Mouse (Mus musculus) mouse trophoblast stem cell (cell line): ENCODE data around the gene Ermard.

Source experiments
- in situ Hi-C, 2 experiments: fragments of 300-500 bp; cut with MseI, MboI; formaldehyde crosslinking; loops; 2 replicates in 1 of 2; 3 replicates in 1 of 2; pipeline ENCODE4 v1.15.1; 2025

The Ermard gene

DNA sequence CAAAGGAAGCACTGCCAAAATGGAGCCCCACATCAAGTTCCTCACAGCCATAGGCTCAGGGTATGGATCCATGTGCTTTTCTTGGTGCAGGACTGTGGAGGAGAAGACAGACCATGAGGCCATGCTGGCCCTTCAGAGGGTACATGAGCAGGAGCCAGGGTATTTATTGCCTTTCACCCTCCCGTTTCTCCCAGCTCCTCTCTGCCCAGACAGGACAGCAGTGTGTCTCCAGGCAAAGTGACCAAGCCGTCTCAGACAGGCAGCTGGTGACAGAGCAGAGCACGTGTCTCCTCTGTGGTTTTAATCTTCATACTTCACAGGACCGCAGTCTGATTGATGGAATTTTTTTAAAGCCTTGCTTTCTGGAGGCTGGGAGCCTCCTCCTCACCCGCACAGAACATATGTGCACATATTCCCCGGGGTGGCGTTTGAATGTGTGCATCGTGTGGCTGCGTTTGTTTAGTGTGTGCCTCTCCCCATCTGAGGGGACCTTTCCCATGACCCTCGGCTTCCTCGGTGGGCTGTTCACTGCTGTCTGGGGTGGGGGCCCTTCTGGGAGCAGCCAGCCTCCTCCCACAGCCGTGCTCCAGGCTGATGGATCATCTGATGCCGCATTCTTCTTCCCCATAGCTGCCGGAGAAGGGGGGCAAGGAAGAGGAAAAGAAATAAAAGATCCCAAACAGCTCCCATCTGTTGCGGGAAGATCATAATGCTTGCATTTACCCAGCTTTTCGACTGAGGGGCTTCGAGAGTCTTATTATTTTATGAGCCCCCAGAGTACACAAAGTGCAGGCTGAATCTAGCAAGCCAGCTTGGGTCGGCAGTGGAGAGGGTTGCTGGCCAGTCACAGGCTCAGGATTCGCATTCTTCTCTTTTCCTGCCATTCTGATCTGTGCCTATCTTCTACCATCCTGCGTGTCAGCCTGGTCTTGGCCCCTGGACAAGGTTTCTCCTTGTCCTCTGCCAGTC lies 67.7 kb downstream of the Ermard start:
- in situ Hi-C loops: no loop called here

DNA sequence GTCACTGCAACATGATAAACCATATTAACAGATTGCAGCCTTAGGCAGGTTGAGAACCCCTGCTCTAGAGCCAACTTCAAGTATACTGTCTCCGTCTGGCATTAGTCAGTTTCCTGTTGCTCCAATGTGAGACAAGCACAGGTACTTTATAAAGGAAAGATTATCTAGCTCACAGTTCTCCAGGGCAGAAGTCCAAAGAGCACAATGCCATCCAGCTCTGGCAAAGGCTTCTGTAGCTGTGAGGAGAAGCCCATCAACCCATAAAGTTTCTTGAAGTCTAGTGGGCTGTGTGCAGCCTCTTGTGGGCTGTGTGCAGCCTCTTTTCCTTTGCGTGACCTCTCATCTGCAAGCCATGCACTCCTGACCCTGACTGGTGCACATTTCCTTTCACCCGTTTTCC lies 74.5 kb downstream of the Ermard start:
- in situ Hi-C loops: no loop called here

DNA sequence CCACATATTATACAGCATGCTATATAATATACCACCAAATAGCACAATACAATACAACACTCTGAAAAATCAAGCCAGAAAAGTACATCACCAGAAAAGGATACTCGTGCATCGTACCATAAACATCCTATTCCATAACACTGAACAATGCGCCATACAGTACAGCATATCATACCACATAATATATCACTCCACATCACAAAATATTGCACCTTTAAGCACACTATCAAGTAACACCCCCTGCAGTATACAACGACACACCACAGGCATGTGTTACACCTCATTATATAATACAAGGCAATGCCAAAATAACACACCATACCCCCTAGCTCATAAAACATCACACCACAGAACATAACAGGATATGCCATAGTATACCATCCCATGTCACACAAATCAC lies 79.1 kb downstream of the Ermard start:
- in situ Hi-C loops: no loop called here

DNA sequence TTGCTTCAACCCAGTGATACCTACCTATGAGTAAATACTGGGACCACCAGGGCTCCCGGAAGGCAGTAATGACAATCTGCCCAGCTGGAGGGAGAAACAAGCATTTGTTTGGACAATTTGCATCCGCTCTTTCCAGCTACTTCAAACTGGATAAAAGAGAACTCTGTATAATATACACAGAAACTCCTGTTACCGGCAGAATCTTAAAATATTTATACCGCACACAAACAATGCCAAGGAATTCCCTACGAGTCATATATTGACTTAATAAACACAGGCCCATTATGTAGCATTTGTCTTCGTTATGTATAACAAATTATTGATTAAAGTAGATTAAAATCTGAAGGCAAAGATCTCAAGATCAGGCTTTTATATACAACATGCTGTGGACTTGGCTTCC lies 79.6 kb downstream of the Ermard start:
- in situ Hi-C loops: no loop called here

DNA sequence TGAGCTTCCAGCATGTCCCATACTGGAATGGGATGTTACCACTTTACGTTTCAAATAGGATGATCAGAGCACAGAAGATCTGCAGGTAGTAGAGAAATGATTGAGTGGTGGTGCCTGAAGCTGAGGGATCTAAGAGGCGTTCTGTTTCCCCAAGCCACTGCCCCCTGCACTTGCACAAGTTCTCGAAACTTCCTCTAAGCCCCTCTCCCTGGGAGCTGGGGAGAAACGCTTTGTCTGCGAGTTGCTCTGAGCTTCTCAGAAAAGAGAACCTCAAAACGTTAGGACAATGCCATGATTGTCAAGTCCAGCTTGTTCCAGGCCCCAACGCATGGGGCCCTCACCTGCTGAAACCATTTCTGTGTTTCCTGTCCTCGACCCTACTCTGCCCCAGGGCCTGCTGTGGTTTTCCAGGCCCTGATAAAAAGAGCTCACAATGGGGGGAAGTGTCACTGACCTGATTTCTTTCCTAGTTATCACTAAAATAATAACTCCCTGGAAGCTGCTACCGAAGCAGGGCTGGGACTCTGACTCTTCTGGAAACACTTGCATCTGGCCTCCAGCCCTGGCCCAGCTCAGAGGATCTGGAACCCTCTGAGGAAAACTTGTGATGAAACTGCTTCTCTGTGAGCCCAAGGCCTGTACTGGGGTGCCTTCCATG lies 88.8 kb downstream of the Ermard start:
- in situ Hi-C loops: no loop called here

DNA sequence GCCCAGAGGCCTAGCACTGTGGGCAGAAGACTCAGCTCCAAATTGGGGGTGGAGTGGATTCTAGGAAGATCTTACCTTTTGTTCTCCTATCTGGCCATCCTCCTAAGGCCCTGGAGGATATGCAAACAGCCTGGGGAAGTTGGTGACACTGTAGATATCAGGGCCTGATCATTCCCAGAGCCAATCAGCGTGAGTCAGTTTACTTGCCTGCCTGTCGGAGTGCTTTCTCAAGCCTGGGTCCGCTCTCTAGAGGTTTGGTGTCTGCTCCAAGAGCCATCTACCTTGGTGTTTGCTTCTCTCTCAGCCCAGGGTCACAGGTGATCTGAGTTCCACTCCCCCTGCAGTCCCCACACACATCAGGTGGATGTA lies 89.3 kb downstream of the Ermard start:
- in situ Hi-C loops: no loop called here

DNA sequence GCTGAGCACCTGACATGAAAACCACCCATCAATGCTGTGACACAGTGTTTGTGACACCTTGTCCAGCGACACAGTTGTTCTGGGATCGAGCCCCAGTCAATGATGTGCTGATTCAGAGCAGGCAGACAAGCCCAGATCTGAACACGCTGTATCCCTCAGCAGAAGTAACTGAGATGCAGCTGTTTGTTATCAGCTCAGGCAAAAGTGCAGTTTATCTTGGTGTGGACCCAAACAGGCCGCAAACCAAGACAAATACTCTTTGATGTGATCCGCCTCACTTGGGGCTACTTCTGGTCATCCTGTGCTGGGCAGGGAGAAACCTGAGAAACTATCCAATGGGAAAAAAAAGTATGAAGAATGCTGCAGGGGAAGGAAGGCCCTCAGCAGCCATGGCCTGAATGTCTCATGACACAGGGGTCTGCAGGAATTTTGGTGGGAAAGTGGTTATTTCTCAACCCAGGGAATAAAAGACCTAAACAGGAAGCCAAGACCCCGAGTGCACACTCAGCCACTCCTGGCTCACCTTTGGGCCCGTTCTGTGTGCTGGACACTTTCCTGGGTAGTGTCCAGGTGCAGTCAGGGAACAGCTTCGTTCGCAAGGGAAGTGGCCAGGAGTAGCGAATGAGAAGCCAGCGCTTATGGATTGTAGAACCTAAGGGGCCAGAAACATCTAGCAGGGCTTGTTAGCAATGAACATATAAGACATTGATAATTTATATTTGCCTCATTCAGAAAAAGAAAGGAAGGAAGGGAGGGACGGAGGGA lies 94.1 kb downstream of the Ermard start:
- in situ Hi-C loops: no loop called here

DNA sequence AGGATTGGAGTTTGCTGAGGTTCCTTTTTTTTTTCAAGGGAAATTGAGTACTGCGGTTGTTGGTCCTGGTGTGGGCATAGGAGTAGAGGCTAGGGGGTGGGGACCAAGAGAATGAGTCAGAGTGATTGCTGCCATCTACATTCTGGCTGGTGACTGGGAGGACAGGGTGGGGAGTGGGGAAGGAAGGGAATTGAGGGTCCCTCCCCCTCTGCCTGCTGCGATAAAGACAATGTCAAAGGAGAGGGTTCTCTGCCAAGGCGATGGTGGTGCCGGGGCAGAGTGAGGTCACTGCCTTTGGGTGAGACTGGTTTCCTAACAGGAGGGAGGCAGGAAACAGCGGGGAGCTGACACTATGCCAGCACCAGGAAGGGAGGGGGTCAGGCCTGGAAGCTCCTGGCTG lies 96.4 kb downstream of the Ermard start:
- in situ Hi-C loops: no loop called here
